Mouse (Mus musculus) induced T-regulatory cell, adult 2 months (primary cell): ENCODE measurements around the gene Zfp763.
"Not testable (repeated sequence)": the region's sequence is repeated elsewhere in the genome, so short reads cannot be mapped to it uniquely, and the experiment has no call there.

Experiments
- DNase-seq: peaks from one replicate; pipeline ENCODE4 v3.0.0-alpha.2; 2012; ENCODE audit warnings: low read depth

The Zfp763 gene

GRCm38 (mm10) chr17:33032900-33033891 lies at the start of gene Zfp763:
Gene Zfp763, minus strand, starts transcription at chr17:33033402.
- DNase-seq: peak; percentile 88

- DNase-seq: no peak
These were observed 34.8 kb upstream of the Zfp763 start, which contains the start of gene 4921501E09Rik for GRCm38 (mm10) chr17:33067958-33068357. Gene 4921501E09Rik, minus strand, starts transcription at chr17:33068058.

GRCm38 (mm10) chr17:33063001-33063400 lies 29.8 kb upstream of the Zfp763 start:
- no peak for DNase-seq

GRCm38 (mm10) chr17:33058791-33059190 lies 25.6 kb upstream of the Zfp763 start:
- no peak for DNase-seq

- DNase-seq: peak; percentile 34
These were observed 826 bp downstream of the Zfp763 start for GRCm38 (mm10) chr17:33032376-33032775.

- DNase-seq: not testable (repeated sequence)
These were observed 12.8 kb downstream of the Zfp763 start for GRCm38 (mm10) chr17:33020434-33020833.

GRCm38 (mm10) chr17:33008337-33008736 lies 24.9 kb downstream of the Zfp763 start:
- peak; percentile 38 for DNase-seq

GRCm38 (mm10) chr17:32998492-32998891 lies 34.7 kb downstream of the Zfp763 start:
- no peak for DNase-seq

- peak; percentile 97 for DNase-seq
These were observed 40.3 kb downstream of the Zfp763 start, which contains the start of gene Zfp952 for GRCm38 (mm10) chr17:32992699-32993474. Gene Zfp952, plus strand, starts transcription at chr17:32993129.

GRCm38 (mm10) chr17:32991965-32992698 lies 41.1 kb downstream of the Zfp763 start:
- DNase-seq: peak; percentile 77

GRCm38 (mm10) chr17:32986301-32986700 lies 46.9 kb downstream of the Zfp763 start:
- DNase-seq: no peak

- DNase-seq: no peak
These were observed 51.8 kb downstream of the Zfp763 start for GRCm38 (mm10) chr17:32981361-32981760.
